Mouse (Mus musculus) ES-E14 (cell line): ENCODE results near the gene Cops6. TPM values are rescaled to one million over a fixed set of nuclear protein-coding genes. Genes with fewer than 3 reads are reported as not detected.

ENCODE experiments used
- DNase-seq: peaks from one replicate; pipeline ENCODE4 v3.0.0-alpha.2; 2013; ENCODE audit warnings: low read depth, low spot score
- H3K27ac ChIP-seq: 2 replicates; pipeline ENCODE4 v1.5.1; 2012; ENCODE audit warnings: low read depth, mild to moderate bottlenecking, low read length, moderate library complexity, mixed read lengths; ENCODE audit not compliant: poor library complexity, insufficient read depth, severe bottlenecking
- H3K36me3 ChIP-seq: 2 replicates; pipeline ENCODE4 v1.6.1; 2012; ENCODE audit warnings: mild to moderate bottlenecking, low read length, moderate library complexity, mixed read lengths; ENCODE audit not compliant: control insufficient read depth, poor library complexity, insufficient read depth, severe bottlenecking
- H3K4me1 ChIP-seq, 2 experiments: fragments of 150-350 bp in 1 of 2; sonication (generic) in 1 of 2; 2 replicates each; pipeline ENCODE4 v1.6.1; 2012; ENCODE audit warnings: low read length in 2 of 2, mild to moderate bottlenecking in 1 of 2, mixed read lengths in 1 of 2; ENCODE audit not compliant: control insufficient read depth in 2 of 2, insufficient read depth in 2 of 2, poor library complexity in 1 of 2
- H3K4me3 ChIP-seq, 2 experiments: fragments of 150-350 bp in 1 of 2; sonication (generic) in 1 of 2; 2 replicates each; pipeline ENCODE4 v1.5.1; 2012; ENCODE audit warnings: low read length in 2 of 2, low read depth in 1 of 2, mild to moderate bottlenecking in 1 of 2, mixed read lengths in 1 of 2; ENCODE audit not compliant: insufficient read depth in 1 of 2, poor library complexity in 1 of 2, severe bottlenecking in 1 of 2
- H3K9ac ChIP-seq: 2 replicates; pipeline ENCODE4 v1.6.1; 2012; ENCODE audit warnings: low read depth, mild to moderate bottlenecking, low read length, mixed read lengths; ENCODE audit not compliant: poor library complexity, insufficient read depth, severe bottlenecking
- H3K9me3 ChIP-seq: fragments of 150-350 bp; sonication (generic); 2 replicates; pipeline ENCODE4 v1.6.1; 2012; ENCODE audit warnings: low read depth, mild to moderate bottlenecking, low read length; ENCODE audit not compliant: control insufficient read depth, insufficient read depth
- CHD2 ChIP-seq: IDR thresholded peaks from 2 replicates; pipeline ENCODE4 v1.6.1; 2014; ENCODE audit warnings: mild to moderate bottlenecking, low read depth, low read length, inconsistent platforms
- HCFC1 ChIP-seq: IDR thresholded peaks from 2 replicates; pipeline ENCODE4 v1.6.1; 2012; ENCODE audit warnings: low read length, inconsistent platforms, borderline replicate concordance; ENCODE audit not compliant: insufficient read depth
- MAFK ChIP-seq: IDR thresholded peaks from 2 replicates; pipeline ENCODE4 v1.6.1; 2014; ENCODE audit warnings: mild to moderate bottlenecking, low read depth, low read length, inconsistent platforms; ENCODE audit not compliant: insufficient read depth
- ZC3H11A ChIP-seq: IDR thresholded peaks from 2 replicates; pipeline ENCODE4 v1.6.1; 2012; ENCODE audit warnings: low read depth, mild to moderate bottlenecking, inconsistent platforms, low read length, borderline replicate concordance
- ZNF384 ChIP-seq: IDR thresholded peaks from 2 replicates; pipeline ENCODE4 v1.6.1; 2012; ENCODE audit warnings: low read depth, low read length, inconsistent platforms
- in situ Hi-C, 2 experiments: fragments of 600-800 bp; cut with MboI; formaldehyde crosslinking; loops; one replicate each; pipeline ENCODE4 v1.15.1; 2025; ENCODE audit warnings: low sequenced_read_pairs in 2 of 2, inconsistent platforms in 1 of 2; ENCODE audit not compliant: unreplicated experiment in 2 of 2
- total RNA-seq: library from RNA; depleted of rRNA; stranded (reverse); fragments of 300-350 nt; gene quantifications from 2 replicates; pipeline ENCODE4 v1.2.3, GENCODE M21; 2012

Cops6 gene
- total RNA-seq, 1 experiment = 122 TPM

GRCm38 (mm10) chr5:138173217-138173616 lies 12.3 kb downstream of the Cops6 start:
- H3K9ac ChIP-seq = no peak overlapping the region; the same call in 1 of the 2 replicates

GRCm38 (mm10) chr5:138186950-138187638 lies 26.2 kb downstream of the Cops6 start, which contains the start of the genes Taf6 and Cnpy4:
TSS of gene Taf6 (minus strand) at chr5:138187451.
TSS of gene Cnpy4 (plus strand) at chr5:138187485.
- Histone ChIP-seq H3K36me3 (peaks cover 13% of the 10 kb centered on the region), H3K4me3 (peak within 1 kb of the TSS; percentile 76 to 85), H3K9me3 (no peaks in the 10 kb centered on the region), H3K9ac (peak within 1 kb of the TSS; percentile 89), H3K27ac (no peak within 1 kb of the TSS), H3K4me1 (peaks cover 0 to 9% of the 10 kb centered on the region in 2 experiments; a peak in 2 of 4 replicates)
- in situ Hi-C loops = no loop called here
- DNase-seq = peak; percentile 80
- TF ChIP-seq CHD2 (no peak), HCFC1 (peak; percentile 42; the same call in 1 of the 2 replicates), ZC3H11A (no peak), MAFK (0 out of 2 replicates have a peak, but pooled peaks have one; percentile 26), ZNF384 (peak; percentile 99)

More at GRCm38 (mm10) chr5:138173217-138173616, 12.3 kb downstream of the Cops6 start:
- Histone ChIP-seq H3K27ac (no peak overlapping the region), H3K4me3 (no peak overlapping the region), H3K4me1 (peaks cover 3 to 7% of the 10 kb centered on the region in 2 experiments; a peak in 2 of 4 replicates), H3K36me3 (peaks cover 42% of the 10 kb centered on the region), H3K9me3 (no peaks in the 10 kb centered on the region)
- TF ChIP-seq MAFK (no peak), CHD2 (no peak), HCFC1 (no peak), ZC3H11A (no peak), ZNF384 (no peak)
- no peak for DNase-seq
- in situ Hi-C loops = no loop called here

GRCm38 (mm10) chr5:138187661-138188306 lies 26.9 kb downstream of the Cops6 start:
- Histone ChIP-seq H3K27ac (no peak overlapping the region), H3K9ac (peak overlapping the region; percentile 89), H3K4me3 (peak overlapping the region; percentile 76 to 85), H3K9me3 (no peaks in the 10 kb centered on the region), H3K36me3 (peaks cover 10% of the 10 kb centered on the region), H3K4me1 (peaks cover 0 to 7% of the 10 kb centered on the region in 2 experiments; a peak in 2 of 4 replicates)
- in situ Hi-C loops = no loop called here
- DNase-seq = peak; percentile 77
- no peak for TF ChIP-seq ZC3H11A
- no peak for TF ChIP-seq ZNF384
- TF ChIP-seq CHD2 = no peak
- TF ChIP-seq MAFK = no peak
- peak; percentile 99 for TF ChIP-seq HCFC1

- no peak within 1 kb of the TSS for H3K27ac ChIP-seq
- H3K9ac ChIP-seq = peak within 1 kb of the TSS; percentile 75
- H3K4me1 ChIP-seq = no peaks in the 10 kb centered on the region
- TF ChIP-seq HCFC1 (no peak), ZC3H11A (no peak), MAFK (no peak), CHD2 (no peak), ZNF384 (no peak)
- no peaks in the 10 kb centered on the region for H3K9me3 ChIP-seq
- peak within 1 kb of the TSS; percentile 61 to 73 for H3K4me3 ChIP-seq
- DNase-seq = peak; percentile 88
- in situ Hi-C loops = no loop called here
- H3K36me3 ChIP-seq = peaks cover 5% of the 10 kb centered on the region; the same call in 1 of the 2 replicates
Measured at GRCm38 (mm10) chr5:138193771-138194727, 33.2 kb downstream of the Cops6 start, which contains the start of gene Mblac1. TSS of gene Mblac1 (plus strand) at chr5:138194314.
